Mouse (Mus musculus) heart, adult 11 months (tissue): ENCODE data around the gene Gmnc.

ENCODE experiments used
- DNase-seq: peaks from one replicate; pipeline ENCODE4 v3.0.0; 2022

The Gmnc gene

GRCm38 (mm10) chr16:26991477-26992300 lies at the start of gene Gmnc:
Gene Gmnc (minus strand): TSS chr16:26991652.
- DNase-seq, result no peak

GRCm38 (mm10) chr16:27027281-27027680 lies 35.8 kb upstream of the Gmnc start:
- no peak for DNase-seq

- DNase-seq, result no peak
Measured at GRCm38 (mm10) chr16:27026226-27026625, 34.8 kb upstream of the Gmnc start.

- no peak for DNase-seq
Measured at GRCm38 (mm10) chr16:27022746-27023145, 31.3 kb upstream of the Gmnc start.

GRCm38 (mm10) chr16:27017309-27017708 lies 25.9 kb upstream of the Gmnc start:
- DNase-seq, result no peak

GRCm38 (mm10) chr16:27002714-27003113 lies 11.3 kb upstream of the Gmnc start:
- DNase-seq, result no peak

DNA sequence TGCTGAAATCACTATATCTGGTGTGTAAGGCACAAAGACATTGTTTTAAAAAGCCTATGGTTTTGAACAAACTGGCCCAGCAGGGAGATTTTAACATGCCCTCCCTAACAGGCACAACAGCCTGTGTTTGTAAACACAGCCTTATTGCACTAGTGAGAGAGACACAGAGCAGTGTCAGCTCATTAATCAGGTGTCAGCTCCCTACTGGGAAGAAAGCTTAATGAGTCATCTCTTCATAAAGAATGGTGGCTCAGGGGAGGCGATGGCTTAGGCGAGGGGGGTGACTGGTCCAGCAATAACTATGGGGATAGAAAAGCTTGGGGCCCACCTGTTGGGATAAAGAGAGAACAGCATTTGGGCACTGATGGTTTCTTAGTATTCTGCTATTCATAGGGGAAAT lies 8.1 kb upstream of the Gmnc start:
- DNase-seq, result no peak

DNA sequence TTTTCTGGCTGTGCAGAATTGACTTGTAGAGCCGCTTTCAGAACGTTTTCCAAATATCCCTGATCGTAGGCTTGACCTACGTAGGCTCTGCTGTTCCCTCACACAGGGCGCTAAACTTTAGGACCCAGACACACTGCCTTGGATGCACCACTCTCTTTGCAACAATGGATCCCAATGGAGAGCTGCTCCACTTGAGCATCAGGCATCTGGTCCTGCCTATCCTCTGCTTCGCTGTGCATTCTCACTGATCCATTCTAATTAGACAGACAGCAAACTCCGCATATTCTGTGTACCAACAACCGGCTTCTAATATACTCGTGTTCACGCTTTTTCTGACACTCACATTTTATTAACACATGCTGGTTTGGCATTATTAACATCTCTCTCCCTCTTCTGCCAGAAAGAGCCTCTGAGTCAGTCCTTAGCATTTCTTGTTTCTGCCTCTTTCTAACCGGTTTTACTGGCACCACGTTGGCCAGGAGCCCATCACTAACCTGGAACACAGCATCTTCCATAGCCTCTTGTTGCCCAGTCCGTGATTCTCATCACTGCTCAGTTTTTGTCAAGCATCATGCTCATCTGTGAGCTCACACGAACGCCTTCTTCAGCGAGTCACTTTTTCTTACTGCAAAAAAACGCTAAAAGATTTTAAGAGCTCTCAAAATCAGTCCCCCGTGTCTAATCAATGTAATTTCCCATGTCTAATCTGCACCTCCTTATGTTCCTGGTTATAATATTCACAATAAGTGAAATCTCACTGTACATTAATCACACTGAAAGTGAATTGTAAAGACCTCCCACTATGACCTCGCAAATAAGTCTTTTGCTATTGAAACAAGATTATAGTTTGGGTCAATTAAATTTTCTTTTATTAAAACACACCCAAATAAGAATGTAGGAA lies 1.8 kb downstream of the Gmnc start:
- no peak for DNase-seq

GRCm38 (mm10) chr16:26988188-26988587 lies 3.3 kb downstream of the Gmnc start:
- no peak for DNase-seq

GRCm38 (mm10) chr16:26985796-26986195 lies 5.7 kb downstream of the Gmnc start:
- DNase-seq, result no peak

GRCm38 (mm10) chr16:26982112-26982511 lies 9.3 kb downstream of the Gmnc start:
- no peak for DNase-seq

- DNase-seq, result no peak
Measured at GRCm38 (mm10) chr16:26967967-26968366, 23.5 kb downstream of the Gmnc start.

GRCm38 (mm10) chr16:26966830-26967229 lies 24.6 kb downstream of the Gmnc start:
- no peak for DNase-seq

DNA sequence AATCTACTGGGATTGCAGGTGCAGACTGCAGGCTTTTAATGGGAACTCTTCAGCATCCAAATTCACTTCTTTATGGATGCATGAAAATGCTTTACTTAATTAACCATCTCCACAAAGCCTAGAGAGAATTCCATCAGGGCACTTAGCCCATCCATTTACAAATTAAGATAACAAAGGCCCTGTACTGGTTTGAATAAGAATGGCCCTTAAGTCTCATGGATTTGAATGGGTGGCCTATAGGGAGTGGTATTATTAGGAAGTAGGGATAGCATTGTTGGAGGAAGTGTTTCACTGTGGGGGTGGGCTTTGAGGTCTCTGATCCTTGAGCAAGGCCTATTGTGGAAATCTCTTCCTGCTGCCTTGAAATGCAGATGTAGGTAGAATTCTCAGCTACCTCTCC lies 29.5 kb downstream of the Gmnc start:
- no peak for DNase-seq

- no peak for DNase-seq
Measured at GRCm38 (mm10) chr16:26951601-26952000, 39.9 kb downstream of the Gmnc start.

DNA sequence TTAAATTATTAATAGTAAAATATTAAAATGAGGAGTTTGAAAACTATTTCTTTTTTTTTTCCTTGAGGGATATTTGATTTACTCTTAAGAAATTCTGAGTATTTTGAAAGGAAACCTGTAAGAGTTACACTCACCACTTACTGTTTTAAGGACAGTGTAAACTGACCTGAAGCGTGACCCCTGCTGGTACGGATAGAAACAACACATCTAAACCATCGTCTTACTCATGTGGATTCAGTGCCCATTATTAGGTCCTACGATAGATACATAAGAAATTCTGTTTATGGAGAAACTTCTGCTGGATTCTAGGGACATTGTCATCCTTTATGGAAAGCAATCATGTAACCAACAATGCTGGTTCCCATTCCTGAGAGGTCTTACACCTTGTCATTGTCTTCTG lies 41.2 kb downstream of the Gmnc start:
- no peak for DNase-seq

GRCm38 (mm10) chr16:26903968-26904367 lies 87.5 kb downstream of the Gmnc start:
- DNase-seq, result no peak

DNA sequence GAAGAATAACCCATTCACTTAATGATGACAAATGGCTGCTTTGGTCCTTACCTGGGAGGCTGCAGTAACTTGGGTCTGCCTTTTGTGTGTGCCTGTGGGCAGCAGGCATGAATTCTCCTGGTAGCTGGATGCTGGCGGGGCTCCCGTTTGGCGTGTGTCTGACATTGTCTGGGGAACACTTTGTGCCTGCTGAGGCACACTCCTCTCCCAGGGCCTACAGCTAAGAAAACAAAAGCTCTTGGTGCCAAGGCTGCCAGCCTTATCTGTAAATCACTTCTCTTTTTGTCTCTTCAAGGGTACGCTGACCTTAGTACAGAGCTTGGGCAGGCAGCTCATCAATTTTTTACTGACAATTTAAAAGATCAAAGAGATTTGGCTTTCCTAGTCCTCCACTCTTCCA lies 90.0 kb downstream of the Gmnc start:
- peak; percentile 87 for DNase-seq

DNA sequence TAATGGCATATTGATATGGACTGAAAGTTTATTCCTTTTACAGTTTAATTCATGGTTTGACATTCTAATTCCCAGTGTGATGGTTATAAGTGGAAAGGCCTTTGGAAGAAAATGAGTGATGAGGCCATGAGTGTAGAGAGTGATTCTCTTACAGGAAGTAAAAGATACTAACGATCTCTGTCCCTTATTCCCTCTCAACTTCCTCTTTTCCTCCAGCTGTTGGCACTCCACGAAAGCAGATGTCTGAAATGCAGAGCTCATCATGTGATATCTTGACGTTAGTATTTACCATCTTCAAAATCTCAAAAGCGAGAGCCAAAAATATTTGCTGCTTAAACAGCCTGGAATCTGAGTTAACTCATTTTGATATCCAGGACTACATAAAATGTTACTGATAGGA lies 105.1 kb downstream of the Gmnc start:
- DNase-seq, result no peak

DNA sequence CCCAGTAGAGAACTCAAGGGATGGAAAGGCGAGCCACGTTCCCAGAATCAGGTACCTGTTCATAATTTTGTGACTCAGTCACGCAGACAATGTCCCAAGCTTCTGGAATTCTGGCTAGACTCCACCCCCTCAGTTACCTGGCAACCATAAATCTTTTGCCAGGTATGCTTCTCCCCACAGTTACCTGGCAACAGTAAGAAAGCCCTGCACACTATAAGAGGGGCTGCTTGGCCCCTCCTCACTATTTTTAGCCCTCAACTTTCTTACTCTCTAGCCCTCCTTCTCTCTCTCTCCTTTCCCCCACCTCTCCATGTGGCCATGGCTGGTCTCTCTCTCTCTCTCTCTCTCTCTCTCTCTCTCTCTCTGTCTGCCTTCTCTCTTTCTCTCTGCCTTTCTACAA lies 114.6 kb downstream of the Gmnc start:
- DNase-seq, result no peak
